Mouse (Mus musculus): Measurements from ENCODE around the gene Chil3. TPM values are rescaled to one million over a fixed set of nuclear protein-coding genes. Genes with fewer than 3 reads are reported as not detected.

Chil3 gene
- polyA plus RNA-seq, 1 experiment from 2014 or later: not detected

Other genes with a start within 250 kb of the Chil3 start
- gene I830077J02Rik, start 234.9 kb downstream of the Chil3 start, polyA plus RNA-seq (2014; fragmentation: Nextera tagmentation; extraction: Ambion mirVana): 1.2 and 1.5 TPM in 2 replicates
- 137 TPM in 2 replicates for gene Wdr77, start 208.2 kb downstream of the Chil3 start, polyA plus RNA-seq (2014; fragmentation: Nextera tagmentation; extraction: Ambion mirVana)
- gene Atp5f1, start 207.5 kb downstream of the Chil3 start, polyA plus RNA-seq (2014; fragmentation: Nextera tagmentation; extraction: Ambion mirVana): 417 and 440 TPM in 2 replicates
- 1.8 and 2.0 TPM in 2 replicates for gene Ovgp1, start 193.9 kb downstream of the Chil3 start, polyA plus RNA-seq (2014; fragmentation: Nextera tagmentation; extraction: Ambion mirVana)
- gene Pifo, start 152.9 kb downstream of the Chil3 start, polyA plus RNA-seq (2014; fragmentation: Nextera tagmentation; extraction: Ambion mirVana): 0.29 and 0.39 TPM in 2 replicates
- not detected in 2 replicates for gene Chil5, start 134.8 kb downstream of the Chil3 start, polyA plus RNA-seq (2014; fragmentation: Nextera tagmentation; extraction: Ambion mirVana)
- gene Chia1, start 54.3 kb downstream of the Chil3 start, polyA plus RNA-seq (2014; fragmentation: Nextera tagmentation; extraction: Ambion mirVana): 0.39 TPM in 1 of 2 replicates, not detected in the other
- gene Chil4, start 51.9 kb upstream of the Chil3 start, polyA plus RNA-seq (2014; fragmentation: Nextera tagmentation; extraction: Ambion mirVana): not detected in 2 replicates
- not detected in 2 replicates for gene Chil6, start 238.6 kb upstream of the Chil3 start, polyA plus RNA-seq (2014; fragmentation: Nextera tagmentation; extraction: Ambion mirVana)

Measured in stomach, embryonic 14.5 days (tissue).